18 mouse cellular contexts compared by ENCODE assay signal in genomic region chr6:101272256-101272655, GRCm38 (mm10).
A peak's percentile ranks its signal among the peaks of the same experiment; 100 is the strongest.
DNase-seq lines count a peak whose midpoint lies in the region; ATAC-seq lines count a peak whose summit lies in the region.
"Had no signal": no experiment of that assay in that cellular context is flagged by ENCODE, and none has a peak within 500 bp of the region (broad histone marks: within the 10 kb centered on the region; RNA-seq: fewer than 3 reads in every experiment).

No protein-coding gene starts in this region.

- peak overlapping the region; percentile 57 for H3K4me2 ChIP-seq in heart, embryonic 13.5 days
- H3K4me2 ChIP-seq in liver, embryonic 11.5 days = peak overlapping the region; percentile 49
- peak overlapping the region; percentile 76 for H3K4me2 ChIP-seq in liver, embryonic 16.5 days (ENCODE audit: low read depth, low read length)
- H3K4me2 ChIP-seq: embryonic facial prominence, embryonic 12.5 days had no signal

- peak overlapping the region; percentile 91 for H3K27ac ChIP-seq in heart, embryonic 13.5 days (replicated peaks)
- H3K27ac ChIP-seq in liver, embryonic 11.5 days (ENCODE audit: low read depth, low read length) = peak overlapping the region; percentile 56; the same call in 1 of the 2 replicates
- H3K27ac ChIP-seq in liver, embryonic 16.5 days (ENCODE audit: low read length) = peak overlapping the region; percentile 88
- H3K27ac ChIP-seq: embryonic facial prominence, embryonic 12.5 days; midbrain, embryonic 10.5 days had no signal

- DNase-seq in heart, postnatal 4 days = no peak
- DNase-seq in liver, embryonic 11.5 days (ENCODE audit: low spot score) = no peak
- no peak for DNase-seq in liver
- DNase-seq in embryo, embryonic 10.5 days (ENCODE audit: low spot score) = no peak
- DNase-seq in adrenal gland, adult 18-20 months (ENCODE audit: low spot score in 2 of 2) = no peak
- DNase-seq: cerebellum, adult 11 months; cerebellum, postnatal 36 days; layer of hippocampus, adult 9-11 months; lung, postnatal 10 days; right cerebral cortex, adult 18-20 months; thymus, adult 18-20 months had no signal

- peak overlapping the region; percentile 61 for H3K9ac ChIP-seq in heart, embryonic 13.5 days
- peak overlapping the region; percentile 7; the same call in 1 of the 2 replicates for H3K9ac ChIP-seq in liver, embryonic 11.5 days (ENCODE audit: low read depth, low read length)
- peak overlapping the region; percentile 53 for H3K9ac ChIP-seq in liver, embryonic 16.5 days (ENCODE audit: low read depth, low read length)
- H3K9ac ChIP-seq: embryonic facial prominence, embryonic 12.5 days had no signal

- H3K4me3 ChIP-seq in heart, embryonic 13.5 days = peak overlapping the region; percentile 24
- H3K4me3 ChIP-seq in liver, embryonic 11.5 days (ENCODE audit: low read depth, low read length) = no peak overlapping the region
- peak overlapping the region; percentile 51 for H3K4me3 ChIP-seq in erythroblast, embryonic 14.5 days (replicated peaks)
- peak overlapping the region; percentile 37 for H3K4me3 ChIP-seq in liver, embryonic 16.5 days (ENCODE audit: low read depth, low read length)
- H3K4me3 ChIP-seq: embryonic facial prominence, embryonic 12.5 days; midbrain, embryonic 10.5 days; myocyte had no signal

- no peaks in the 10 kb centered on the region for H3K27me3 ChIP-seq in heart, embryonic 13.5 days (replicated peaks)
- H3K27me3 ChIP-seq in liver, embryonic 11.5 days (replicated peaks; ENCODE audit: control insufficient read depth, insufficient read depth, low read length) = no peaks in the 10 kb centered on the region
- no peaks in the 10 kb centered on the region for H3K27me3 ChIP-seq in erythroblast, embryonic 14.5 days (ENCODE audit: control insufficient read depth)
- H3K27me3 ChIP-seq in liver, embryonic 16.5 days (ENCODE audit: control insufficient read depth, insufficient read depth, low read depth, low read length) = no peaks in the 10 kb centered on the region
- H3K27me3 ChIP-seq: embryonic facial prominence, embryonic 12.5 days had no signal

- no peak for ATAC-seq in heart, embryonic 13.5 days (ENCODE audit: extremely low read depth, insufficient number of reproducible peaks, low FRiP score, low TSS enrichment)
- ATAC-seq in liver, embryonic 11.5 days (replicated peaks; ENCODE audit: low FRiP score) = no peak; the same call in 1 of the 2 replicates
- ATAC-seq in liver, embryonic 16.5 days (ENCODE audit: low read depth) = no peak
- ATAC-seq: forebrain, embryonic 14.5 days had no signal

- peaks cover 92% of the 10 kb centered on the region for H3K4me1 ChIP-seq in heart, embryonic 13.5 days
- peaks cover 13% of the 10 kb centered on the region for H3K4me1 ChIP-seq in liver, embryonic 11.5 days (replicated peaks; ENCODE audit: control insufficient read depth, insufficient read depth, low read length)
- H3K4me1 ChIP-seq in erythroblast, embryonic 14.5 days (ENCODE audit: control insufficient read depth) = peaks cover 48% of the 10 kb centered on the region
- H3K4me1 ChIP-seq in liver, embryonic 16.5 days (ENCODE audit: control insufficient read depth, low read depth, low read length) = peaks cover 44% of the 10 kb centered on the region

- H3K9me3 ChIP-seq in heart, embryonic 13.5 days = no peaks in the 10 kb centered on the region
- H3K9me3 ChIP-seq in liver, embryonic 11.5 days (ENCODE audit: control insufficient read depth, low read length) = no peaks in the 10 kb centered on the region
- no peaks in the 10 kb centered on the region for H3K9me3 ChIP-seq in erythroblast, embryonic 14.5 days (ENCODE audit: control insufficient read depth, low read length)
- H3K9me3 ChIP-seq in liver, embryonic 16.5 days (replicated peaks; ENCODE audit: control insufficient read depth, low read length) = no peaks in the 10 kb centered on the region
- H3K9me3 ChIP-seq: embryonic facial prominence, embryonic 12.5 days; midbrain, embryonic 10.5 days had no signal

- H3K36me3 ChIP-seq in heart, embryonic 13.5 days = peaks cover 9% of the 10 kb centered on the region
- no peaks in the 10 kb centered on the region for H3K36me3 ChIP-seq in liver, embryonic 11.5 days (ENCODE audit: control insufficient read depth, insufficient read depth, low read length)
- no peaks in the 10 kb centered on the region for H3K36me3 ChIP-seq in erythroblast, embryonic 14.5 days (ENCODE audit: control insufficient read depth)
- H3K36me3 ChIP-seq in liver, embryonic 16.5 days (ENCODE audit: control insufficient read depth, insufficient read depth) = no peaks in the 10 kb centered on the region
- H3K36me3 ChIP-seq: midbrain, embryonic 10.5 days had no signal

- 29% methylated on average over 4 of the region's 4 CpGs for WGBS in heart, embryonic 13.5 days
- WGBS in liver, embryonic 11.5 days = 32% methylated on average over 4 of the region's 4 CpGs
- WGBS in liver, embryonic 16.5 days (ENCODE audit: insufficient replicate concordance) = 39% methylated on average over 4 of the region's 4 CpGs

Comparison
In these comparisons a context has a peak if more than half of its experiments do, and no peak if none do; other contexts are left out.
1. H3K9ac ChIP-seq: peak in every context shown above with its lines; median percentile 61 in heart, embryonic 13.5 days; 53 in liver, embryonic 16.5 days; 7 in liver, embryonic 11.5 days.